Mouse (Mus musculus): ENCODE data around the gene Tm6sf1.

GRCm38 (mm10) chr7:81828681-81829378 is 30.0 kb upstream of the Tm6sf1 start:
- TF ChIP-seq CTCF (IDR thresholded peaks at IDR 0.05; ENCODE audit: insufficient read depth, low read depth, low read length) (no peak), POLR2A (IDR thresholded peaks at IDR 0.05; ENCODE audit: insufficient read depth, low read depth, low read length) (no peak)
